Mouse (Mus musculus) right cerebral cortex, postnatal 14 days (tissue): ENCODE data around the gene Bcr.

Source experiments
- DNase-seq: peaks from one replicate; pipeline ENCODE4 v3.0.0; 2022

Bcr gene

DNA sequence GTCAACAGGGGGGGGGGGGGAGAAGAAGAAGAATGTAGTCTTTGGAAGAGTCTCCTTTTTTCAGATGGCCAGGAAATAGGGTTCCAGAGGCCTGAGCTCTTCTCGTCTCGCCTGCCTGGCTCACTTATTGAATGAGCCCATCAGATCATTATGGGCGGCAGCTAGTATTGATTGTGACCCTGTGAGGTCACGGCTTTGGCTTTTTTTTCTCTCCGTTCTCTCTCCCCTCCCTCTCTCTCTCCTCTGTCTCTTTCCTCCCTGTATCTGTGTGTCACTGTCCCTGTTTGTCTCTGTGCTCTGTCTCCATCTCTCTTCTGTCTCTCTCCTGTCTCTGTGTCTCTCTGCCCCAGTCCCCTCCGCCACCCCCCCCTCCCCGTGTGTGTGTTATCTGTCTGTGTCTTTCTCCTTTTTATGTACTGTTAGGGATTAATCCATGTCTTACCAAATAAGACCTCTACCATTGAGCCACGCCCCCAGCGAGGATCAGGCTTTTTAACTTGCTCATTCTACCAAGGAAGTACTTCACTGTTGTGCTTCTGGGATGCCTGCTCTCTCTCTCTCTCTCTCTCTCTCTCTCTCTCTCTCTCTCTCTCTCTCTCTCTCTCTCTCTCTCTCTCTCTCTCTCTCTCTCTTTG is 1.5 kb upstream of the Bcr start:
- no peak for DNase-seq

DNA sequence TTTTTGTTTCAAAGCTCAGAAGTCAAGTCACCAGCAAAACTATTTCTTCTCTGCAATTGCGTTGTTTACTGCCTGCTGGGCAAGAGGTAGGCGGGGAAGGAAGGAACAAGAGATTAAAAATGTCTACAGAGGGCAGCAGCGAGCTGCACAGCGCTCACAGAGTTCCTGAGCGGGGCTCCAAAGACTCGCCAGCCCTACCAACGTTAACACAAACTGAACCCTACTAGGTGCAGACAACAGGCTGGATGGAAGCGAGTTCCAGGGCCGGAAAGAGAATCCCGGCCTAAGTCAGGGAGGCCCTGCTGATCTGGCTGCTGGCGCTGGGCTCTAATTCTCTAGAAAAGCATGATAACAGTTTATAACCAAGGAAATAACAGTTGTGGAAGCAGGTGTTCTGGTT is 996 bp upstream of the Bcr start:
- DNase-seq = peak; percentile 68

DNA sequence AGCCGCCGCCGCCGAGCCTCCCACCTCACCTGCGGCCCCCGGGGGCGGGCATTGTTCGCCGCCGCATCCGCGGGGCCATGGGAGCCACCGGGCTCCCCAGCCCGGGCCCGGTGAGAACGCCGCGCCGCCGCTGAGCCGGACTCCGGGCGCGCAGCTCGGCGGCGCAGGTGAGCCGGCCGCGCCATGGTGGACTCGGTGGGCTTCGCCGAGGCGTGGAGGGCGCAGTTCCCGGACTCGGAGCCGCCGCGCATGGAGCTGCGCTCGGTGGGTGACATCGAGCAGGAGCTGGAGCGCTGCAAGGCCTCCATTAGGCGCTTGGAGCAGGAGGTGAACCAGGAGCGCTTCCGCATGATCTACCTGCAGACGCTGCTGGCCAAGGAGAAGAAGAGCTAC is 447 bp downstream of the Bcr start:
- peak; percentile 49 for DNase-seq

DNA sequence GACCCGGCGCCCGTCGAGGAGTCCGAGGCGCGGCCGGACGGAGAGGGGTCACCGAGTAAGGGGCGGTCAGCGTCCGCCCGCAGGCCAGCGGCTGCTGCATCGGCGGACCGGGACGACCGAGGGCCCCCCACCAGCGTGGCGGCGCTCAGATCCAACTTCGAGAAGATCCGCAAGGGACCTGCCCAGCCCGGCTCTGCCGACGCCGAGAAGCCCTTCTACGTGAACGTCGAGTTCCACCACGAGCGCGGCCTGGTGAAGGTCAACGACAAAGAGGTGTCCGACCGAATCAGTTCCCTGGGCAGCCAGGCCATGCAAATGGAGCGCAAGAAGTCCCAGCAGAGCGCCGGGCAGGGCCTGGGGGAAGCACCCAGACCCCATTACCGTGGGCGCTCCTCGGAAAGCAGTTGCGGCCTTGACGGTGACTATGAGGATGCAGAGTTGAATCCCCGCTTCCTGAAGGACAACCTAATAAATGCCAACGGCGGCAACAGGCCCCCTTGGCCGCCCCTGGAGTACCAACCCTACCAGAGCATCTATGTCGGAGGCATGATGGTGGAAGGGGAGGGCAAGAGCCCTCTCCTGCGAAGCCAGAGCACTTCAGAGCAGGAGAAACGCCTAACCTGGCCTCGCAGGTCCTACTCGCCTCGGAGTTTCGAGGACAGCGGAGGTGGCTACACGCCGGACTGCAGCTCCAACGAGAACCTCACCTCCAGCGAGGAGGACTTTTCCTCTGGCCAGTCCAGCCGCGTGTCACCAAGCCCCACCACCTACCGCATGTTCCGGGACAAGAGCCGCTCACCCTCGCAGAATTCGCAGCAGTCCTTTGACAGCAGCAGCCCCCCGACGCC is 1.2 kb downstream of the Bcr start:
- DNase-seq = peak; percentile 33

DNA sequence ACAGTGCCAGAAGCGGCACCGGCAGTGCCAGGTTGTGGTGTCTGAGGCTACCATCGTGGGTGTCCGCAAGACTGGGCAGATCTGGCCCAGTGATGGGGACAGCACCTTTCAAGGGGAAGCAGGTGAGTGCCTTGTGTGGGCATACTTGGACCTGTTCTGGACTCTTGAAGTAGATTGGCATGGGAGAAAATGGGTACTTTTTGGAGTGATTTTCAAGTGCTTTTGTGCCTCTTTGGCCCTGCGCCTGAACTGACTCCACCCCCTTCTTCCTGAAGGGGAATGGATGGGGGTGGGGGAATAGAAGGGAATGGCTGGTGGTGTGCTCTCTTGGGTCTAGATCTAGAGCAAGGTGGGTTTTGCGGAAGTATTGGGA is 1.8 kb downstream of the Bcr start:
- DNase-seq = no peak

DNA sequence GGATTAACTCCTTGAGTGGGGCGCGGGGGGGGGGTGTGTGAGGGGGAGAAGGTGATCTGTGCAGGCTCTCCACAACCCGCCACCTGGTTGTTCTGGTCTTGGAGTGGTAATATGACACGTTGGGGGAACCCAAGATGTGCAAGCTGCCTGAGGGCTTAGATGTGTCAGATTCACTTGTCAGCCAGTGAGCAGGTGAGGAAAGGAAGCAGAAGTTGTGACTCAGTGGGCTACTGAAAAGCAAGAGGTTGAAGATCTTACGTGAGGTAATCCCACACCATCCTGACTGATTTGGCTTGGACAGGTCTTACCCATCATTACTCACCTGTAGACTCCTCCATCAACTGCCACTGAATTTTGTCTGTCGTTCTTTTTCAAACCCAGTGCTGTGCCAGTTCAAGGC is 2.2 kb downstream of the Bcr start:
- DNase-seq = no peak

DNA sequence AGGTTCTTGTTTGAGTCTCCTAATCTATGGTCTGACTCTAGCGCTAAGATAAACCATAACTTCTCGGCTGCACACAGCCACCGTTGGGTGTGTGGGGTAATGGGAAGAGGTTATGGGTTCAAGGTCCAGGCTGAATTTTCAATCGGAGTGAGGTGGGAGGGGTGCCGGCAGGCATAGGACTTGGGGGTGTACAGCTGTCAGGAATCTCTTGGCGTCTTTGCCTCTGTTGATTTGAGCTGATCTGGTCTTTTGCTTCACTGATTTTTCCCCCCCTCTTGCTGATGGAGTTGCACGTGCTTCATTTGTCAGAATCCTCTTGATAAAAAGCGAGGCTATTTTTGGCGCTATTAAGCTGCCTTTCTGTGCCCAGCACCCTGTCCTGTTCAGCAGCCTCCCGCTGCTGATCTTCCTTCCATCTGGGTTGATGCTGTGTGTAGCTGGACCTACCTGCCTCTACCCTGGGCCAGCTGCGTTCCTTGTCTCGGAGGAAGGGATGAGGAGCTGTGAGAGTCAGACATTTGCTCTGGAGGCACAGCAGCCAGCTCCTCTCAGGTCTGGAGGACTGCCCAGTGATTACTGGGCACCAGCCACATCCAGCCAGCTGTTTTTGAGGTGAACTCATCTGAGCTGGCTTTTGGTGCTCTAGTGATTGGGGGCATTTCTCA is 3.0 kb downstream of the Bcr start:
- no peak for DNase-seq

DNA sequence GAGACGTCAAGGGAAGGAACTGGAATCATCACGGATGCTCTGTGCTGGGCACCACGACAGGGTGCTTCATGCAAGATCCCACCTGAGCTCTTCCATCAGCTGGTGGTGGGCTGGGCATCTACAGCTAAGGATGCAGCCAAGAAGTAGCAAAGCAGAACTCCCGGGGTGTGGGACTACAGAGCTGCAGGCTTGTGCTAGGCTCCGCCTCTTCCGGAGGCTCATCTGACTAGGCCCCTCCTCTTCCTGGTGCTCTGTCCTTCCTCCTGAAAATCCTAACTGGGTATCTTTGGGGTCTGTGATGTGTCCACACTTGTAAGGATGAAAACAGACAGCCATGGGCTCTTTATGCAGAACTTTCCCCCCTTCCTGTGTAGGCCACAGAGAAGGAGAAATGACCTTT is 5.3 kb downstream of the Bcr start:
- DNase-seq = no peak

DNA sequence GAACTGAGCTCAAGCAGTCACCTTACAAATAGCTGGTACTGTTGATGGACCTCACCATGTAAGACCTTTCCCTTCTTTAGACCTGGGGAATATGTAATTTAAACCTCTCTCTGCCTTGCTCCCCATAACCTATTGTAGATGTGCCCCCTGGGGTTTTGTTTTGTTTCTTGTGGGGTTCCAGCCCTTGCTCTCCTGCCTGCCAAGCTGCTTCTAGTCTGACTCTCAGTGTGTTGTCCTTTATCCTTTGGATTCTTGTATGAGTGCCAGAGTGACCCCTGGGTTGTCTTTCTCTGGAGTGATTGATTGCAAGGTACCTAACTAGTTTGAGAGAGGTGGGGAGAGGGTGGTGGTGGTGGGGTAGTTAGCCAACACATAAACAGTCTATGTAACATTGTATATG is 7.1 kb downstream of the Bcr start:
- no peak for DNase-seq

DNA sequence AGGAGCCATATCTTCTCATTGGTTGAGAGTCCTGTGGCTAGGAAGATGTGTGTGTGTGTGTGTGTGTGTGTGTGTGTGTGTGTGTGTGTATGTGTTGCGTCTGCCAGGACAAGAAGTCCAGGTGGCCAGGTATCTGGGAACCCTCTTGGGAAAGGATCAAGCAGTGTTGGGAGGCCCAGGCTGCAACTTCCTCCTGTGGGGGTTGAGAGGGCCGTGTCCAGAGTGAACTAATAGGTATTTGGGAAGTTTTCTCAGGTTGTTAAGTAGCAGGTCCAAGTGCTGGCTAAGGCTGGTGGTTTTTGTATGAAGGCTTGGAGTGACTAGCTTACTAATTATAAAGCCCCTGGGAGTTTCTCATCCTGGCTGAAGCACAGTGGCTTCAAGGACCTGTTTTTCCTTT is 7.7 kb downstream of the Bcr start:
- DNase-seq = no peak

DNA sequence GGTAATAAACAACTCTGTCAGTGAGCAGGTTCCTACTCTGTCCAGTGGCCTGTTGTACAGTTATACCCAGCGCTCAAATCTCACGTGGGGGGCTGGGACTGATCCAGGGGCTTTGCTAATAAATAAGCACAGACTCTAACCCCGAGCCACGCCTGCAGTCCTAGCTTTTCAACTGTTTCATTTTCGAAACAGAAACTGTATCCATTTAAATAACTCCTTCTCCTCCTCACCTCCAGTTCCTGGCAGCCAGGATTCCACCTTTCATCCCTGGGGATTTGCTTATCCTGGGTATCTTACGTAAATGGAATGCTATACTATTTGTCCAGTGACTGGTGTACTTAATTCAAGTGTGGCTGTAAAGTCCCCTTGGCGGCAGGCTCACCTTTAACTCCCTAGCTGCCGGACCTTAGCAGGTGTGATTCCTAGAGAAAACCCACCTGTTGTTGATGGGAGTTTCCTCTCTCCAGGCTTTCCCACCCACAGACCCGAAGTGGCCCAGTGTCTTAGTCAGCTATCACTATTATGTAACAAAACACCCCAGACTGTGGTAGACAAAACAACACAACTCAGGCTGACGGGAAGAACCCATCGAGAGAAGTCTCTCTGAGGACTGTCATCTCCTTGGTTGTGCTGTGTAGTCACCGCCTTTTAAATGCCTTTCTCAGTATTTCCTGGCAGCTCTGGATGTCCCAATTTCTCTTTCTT is 8.4 kb downstream of the Bcr start:
- DNase-seq = no peak

DNA sequence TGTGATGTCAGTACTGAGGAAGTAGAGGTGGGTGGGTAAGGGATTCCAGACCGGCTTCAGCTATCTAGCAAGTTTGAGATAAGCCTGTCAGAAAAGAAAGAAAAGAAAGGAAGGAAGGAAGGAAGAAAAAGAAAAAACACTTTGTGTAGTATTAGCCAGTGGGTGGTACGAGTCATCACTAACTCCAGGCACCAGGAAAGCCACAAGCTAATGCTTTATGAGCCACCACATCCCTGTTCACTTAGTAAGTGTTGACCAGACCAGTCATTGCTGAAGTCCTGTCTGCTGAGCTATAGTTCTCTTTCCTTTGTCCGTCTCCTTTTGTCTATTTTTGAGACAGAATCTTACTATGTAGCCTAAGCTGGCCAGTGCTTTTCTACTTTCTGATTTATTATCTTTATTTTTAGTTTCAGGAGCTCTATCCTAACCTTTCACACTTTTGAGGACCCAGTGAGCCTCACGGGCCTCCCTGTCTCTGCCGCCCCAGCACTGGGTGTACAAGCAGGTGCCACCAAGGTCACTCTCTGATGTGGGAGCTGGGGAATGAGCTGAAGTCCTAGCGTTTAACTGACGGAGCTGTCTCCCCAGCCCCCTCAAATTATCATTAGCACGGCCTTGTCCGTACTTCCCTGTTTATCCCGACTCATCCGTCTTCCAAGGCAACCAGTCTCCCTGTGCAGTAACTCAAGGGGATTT is 10.0 kb downstream of the Bcr start:
- DNase-seq = no peak

DNA sequence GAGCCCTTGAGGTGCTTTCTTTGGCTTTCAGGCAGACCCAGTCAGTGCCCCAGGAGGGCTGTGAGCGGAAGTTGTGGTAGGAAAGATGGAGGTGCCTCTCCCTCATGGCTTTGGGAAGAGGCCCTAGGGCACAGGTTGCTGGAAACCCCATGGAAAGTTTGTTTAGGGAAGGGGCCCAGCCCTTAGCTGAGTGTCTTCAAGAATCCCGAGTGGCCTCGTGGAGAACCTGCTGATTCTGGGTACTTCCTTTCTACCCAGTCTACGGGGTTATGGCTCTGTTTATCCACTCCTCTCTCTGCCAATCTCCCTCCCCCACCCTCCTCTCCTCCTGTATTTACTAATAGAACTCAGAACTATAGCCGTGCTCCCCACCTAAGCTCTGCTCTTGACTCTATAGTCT is 15.3 kb downstream of the Bcr start:
- DNase-seq = no peak

DNA sequence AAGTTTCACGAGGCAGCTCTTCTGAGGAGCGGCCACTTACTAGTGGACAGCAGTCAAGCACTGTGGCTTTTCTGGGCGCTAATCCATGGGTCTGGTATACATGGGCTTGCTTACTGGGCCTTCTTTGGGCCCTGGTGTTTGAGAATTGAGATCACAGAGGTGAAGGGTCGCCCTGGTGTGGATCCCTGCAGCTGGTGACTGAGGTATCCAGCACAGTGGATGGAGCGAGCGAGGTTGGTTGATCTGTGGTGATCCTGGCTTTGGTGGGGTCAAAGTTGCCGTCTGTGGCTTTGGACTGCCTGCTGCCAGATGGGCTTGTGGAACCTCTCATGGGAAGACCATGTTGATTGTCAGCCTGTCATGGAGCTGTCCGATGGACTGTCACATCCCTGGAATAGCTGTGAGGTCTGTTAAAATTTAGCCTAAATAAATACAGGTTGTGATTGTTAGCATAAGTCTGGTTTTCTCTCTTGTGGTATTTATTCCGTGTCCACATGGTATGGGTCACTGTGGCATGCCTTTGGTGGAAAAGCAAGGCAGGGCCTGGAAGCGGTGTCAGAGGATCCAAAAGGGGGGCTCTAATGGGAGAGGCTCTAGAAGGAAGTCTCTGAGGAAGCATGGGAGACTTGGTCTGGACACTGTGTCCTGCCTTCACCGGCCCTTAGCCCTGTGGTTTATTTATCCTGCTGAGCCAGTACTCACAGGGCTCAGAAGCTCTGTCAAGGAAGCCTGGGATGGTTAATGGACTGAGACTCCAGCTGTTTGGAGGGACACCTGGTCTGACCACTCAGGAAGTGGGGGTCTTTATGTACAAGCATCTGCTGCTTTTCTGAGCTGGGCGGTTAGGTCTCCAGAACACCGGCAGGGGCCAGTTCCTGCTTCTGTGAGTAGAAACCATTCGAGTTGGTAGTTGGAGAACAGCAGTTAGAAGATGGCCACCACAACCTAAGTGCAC is 18.1 kb downstream of the Bcr start:
- DNase-seq = no peak

DNA sequence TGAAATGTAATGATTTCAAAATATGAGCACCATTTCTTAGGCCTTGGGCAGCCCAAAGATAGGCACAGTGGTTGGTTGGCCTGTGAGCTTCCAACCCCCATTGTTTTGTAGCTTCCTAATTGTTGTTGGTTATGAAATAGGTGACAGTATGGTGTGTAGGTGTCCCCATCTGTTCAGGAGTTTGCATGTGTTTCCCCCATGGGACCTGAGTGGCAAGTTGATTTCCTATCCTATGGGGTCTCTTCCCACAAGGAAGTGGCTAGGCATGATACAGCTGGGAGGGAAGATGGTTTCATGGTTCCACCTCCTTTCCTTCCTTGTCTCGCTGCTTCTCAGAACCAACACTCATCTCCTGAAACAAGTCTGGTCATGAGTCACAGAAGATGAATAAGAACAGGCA is 24.9 kb downstream of the Bcr start:
- no peak for DNase-seq

DNA sequence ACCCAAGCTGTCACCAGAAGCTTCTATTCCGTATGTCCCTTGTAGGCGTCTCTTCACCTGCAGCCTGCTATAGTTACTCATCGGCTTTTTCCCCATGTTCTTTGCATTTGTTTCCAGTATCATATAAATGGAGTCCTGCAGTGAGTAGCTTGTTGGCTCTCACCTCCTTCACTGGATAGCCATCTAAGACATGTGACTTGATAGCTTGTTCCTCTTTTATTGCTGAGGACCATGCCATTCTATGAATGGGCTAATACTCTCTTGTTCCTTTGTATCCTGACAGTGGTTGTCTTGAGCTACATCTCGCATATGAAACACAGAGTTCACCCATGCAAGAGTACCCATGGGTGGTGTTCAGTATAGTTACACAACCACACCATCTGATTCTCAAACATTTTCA is 28.1 kb downstream of the Bcr start:
- DNase-seq = no peak

DNA sequence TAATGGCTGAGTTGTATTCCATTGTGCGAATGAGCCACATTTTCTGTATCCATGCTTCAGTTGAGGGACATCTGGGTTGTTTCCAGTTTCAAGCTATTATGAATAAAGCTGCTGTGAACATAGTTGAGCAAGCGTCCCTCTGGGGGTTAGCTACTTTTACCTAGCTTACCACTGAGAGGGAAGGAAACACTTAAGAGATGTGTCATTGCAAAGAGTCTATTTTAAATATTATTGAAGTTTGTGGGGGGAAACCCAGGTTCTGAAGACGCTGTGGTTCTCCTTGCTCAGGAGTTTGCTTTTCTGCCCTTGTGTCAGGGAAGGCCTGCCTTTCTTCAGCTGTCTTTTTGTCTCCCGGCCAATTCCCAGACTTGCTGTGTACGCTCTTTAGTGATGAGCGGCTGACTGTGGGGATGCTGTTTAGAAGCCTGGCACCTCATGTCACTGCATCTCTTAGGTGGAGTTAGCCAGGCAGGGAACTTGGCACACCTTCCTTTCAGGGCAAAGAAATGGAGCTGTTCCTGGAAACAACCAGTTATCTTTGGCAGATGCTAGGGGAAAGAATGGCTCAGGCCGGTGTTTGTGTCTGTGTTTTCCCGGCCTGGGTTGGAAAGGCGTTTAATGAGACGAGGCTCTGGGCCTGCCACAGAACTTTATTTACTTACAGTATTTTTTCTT is 31.2 kb downstream of the Bcr start:
- DNase-seq = no peak

DNA sequence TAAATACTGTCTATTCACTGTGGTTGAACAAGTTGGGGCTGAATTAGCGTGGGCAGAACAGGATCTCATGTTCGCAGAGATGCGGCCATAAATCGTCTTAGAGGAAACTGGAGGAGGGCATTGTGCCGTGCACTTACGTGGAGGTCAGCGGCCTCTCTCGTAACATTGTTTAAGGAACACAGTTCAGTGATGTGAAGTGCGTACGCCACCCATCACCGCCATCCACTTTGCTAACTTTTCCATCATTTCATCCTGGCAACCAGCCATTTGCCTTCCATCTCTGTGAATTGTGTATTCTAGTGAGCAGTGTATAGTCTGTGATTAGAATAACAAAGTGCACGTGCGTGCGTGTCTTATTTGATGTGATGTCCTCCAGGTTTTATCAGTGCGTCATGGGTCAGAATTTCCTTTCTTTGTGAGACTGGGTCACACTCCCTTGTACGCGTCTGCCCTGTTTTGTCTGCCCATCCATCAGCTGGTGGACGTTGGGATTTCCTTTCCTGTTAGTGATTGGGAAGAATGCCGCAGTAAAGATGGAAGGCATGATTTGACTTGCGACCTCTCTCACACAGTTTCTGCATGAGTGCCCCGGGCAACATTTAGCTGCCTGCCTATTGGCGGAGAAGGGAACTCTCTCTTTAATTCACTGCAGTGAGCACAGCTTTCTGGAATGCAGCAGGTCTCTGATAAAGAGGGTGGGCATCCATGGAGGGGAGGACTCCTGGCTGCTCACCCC is 33.0 kb downstream of the Bcr start:
- DNase-seq = no peak

DNA sequence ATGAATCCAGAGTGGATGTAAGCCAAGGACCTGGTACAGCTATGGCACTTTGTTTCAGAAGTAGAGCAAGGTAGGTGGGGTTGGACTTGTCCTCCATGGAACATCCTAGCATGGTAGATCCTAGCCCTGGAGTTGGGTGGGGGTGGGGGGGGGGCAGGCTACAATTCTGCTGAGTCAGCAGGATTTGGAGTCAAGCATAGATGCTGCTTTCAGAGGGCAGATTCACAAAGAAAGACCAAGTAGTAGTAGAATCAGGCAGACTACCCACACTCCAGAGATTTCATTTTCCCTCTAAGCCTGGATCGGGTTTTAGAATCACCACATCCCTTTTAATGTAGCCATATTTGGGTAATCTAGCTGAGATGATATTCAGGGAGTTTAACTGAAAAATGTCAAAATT is 33.9 kb downstream of the Bcr start:
- DNase-seq = no peak

DNA sequence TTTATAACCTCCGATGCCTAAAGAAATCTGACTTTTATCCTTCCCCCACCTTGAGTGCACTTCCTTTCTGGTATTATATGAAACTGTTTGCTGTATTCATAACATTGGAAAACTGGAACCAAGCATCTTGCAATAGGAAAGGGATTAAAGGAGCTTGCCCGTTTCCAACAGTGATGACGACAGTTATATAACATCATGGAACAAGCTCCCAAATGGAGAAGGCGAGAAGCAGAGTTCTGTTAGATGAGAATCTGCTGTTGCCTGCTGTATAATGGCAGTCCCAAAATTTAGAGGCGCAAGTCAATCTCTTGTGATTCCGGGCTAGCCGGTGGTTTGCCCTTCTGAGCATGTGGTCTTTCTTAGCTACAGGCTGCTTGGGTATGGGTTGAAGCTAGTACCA is 34.8 kb downstream of the Bcr start:
- no peak for DNase-seq
